Mouse (Mus musculus) left cerebral cortex, adult 18-20 months (tissue): Measurements from ENCODE around the gene Rragc. TPM values are rescaled to one million over a fixed set of nuclear protein-coding genes. Genes with fewer than 3 reads are reported as not detected.
"Not testable (repeated sequence)": the region's sequence is repeated elsewhere in the genome, so short reads cannot be mapped to it uniquely, and the experiment has no call there.

Experiments used
- DNase-seq, 2 experiments: peaks; one replicate each; pipeline ENCODE4 v3.0.0; 2021 to 2022; ENCODE audit warnings: low spot score in 2 of 2, mixed read lengths in 1 of 2
- long read RNA-seq, 2 experiments: library from polyadenylated mRNA; stranded (forward); transcript quantifications; one replicate each; pipeline ENCODE4 v2.0.0; 2021
- total RNA-seq, 2 experiments: library from RNA; stranded (reverse); gene quantifications; 2 replicates each; pipeline ENCODE4 v1.2.3; 2021

Rragc gene
- total RNA-seq, result 10 to 100 TPM; 63.8 to 63.9 TPM
- long read RNA-seq, experiment 1, transcript Rragc-205 (7 exons, 2,950 nt), result minor isoform, 5 of 258 reads
- long read RNA-seq, experiment 1, transcript Rragc-201 (7 exons, 2,593 nt), result major isoform, 242 of 258 reads
- long read RNA-seq, experiment 1, partial matches to known transcripts, result 1 of 258 reads
- long read RNA-seq, experiment 1, other reads (novel, unspliced or antisense), result 10 of 258 reads
- long read RNA-seq, experiment 2, transcript Rragc-201 (7 exons, 2,593 nt), result major isoform, 204 of 215 reads
- long read RNA-seq, experiment 2, partial matches to known transcripts, result 1 of 215 reads
- long read RNA-seq, experiment 2, other reads (novel, unspliced or antisense), result 6 of 215 reads

- peak; percentile 100 for DNase-seq
These were observed at the start of gene Rragc for GRCm38 (mm10) chr4:123916748-123917547. Gene Rragc, plus strand, starts transcription at chr4:123917446.

GRCm38 (mm10) chr4:123893726-123894125 lies 23.5 kb upstream of the Rragc start:
- no peak for DNase-seq

GRCm38 (mm10) chr4:123894295-123894694 lies 23.0 kb upstream of the Rragc start:
- DNase-seq, result no peak

GRCm38 (mm10) chr4:123898696-123899095 lies 18.6 kb upstream of the Rragc start:
- peak; percentile 37 to 66 for DNase-seq

GRCm38 (mm10) chr4:123903432-123903831 lies 13.8 kb upstream of the Rragc start:
- DNase-seq, result no peak

- DNase-seq, result peak; percentile 99
These were observed 12.7 kb upstream of the Rragc start, which contains the start of gene Mycbp for GRCm38 (mm10) chr4:123904333-123905125. Gene Mycbp, plus strand, starts transcription at chr4:123904832.

GRCm38 (mm10) chr4:123905126-123905668 lies 12.0 kb upstream of the Rragc start:
- peak in 1 of 2 experiments; percentile 11 for DNase-seq

GRCm38 (mm10) chr4:123911503-123911902 lies 5.7 kb upstream of the Rragc start:
- DNase-seq, result no peak

- DNase-seq, result no peak
These were observed 4.8 kb upstream of the Rragc start for GRCm38 (mm10) chr4:123912431-123912830.

GRCm38 (mm10) chr4:123917548-123918140 lies 398 bp downstream of the Rragc start, which contains the start of gene 4930535I16Rik:
Gene 4930535I16Rik, minus strand, starts transcription at chr4:123918022.
- no peak for DNase-seq

GRCm38 (mm10) chr4:123918851-123919250 lies 1.6 kb downstream of the Rragc start:
- DNase-seq, result no peak

GRCm38 (mm10) chr4:123921055-123921565 lies 3.9 kb downstream of the Rragc start:
- DNase-seq, result no peak

GRCm38 (mm10) chr4:123927961-123928360 lies 10.7 kb downstream of the Rragc start:
- DNase-seq, result no peak

GRCm38 (mm10) chr4:123929994-123930393 lies 12.7 kb downstream of the Rragc start:
- DNase-seq, result no peak

- DNase-seq, result no peak
These were observed 17.1 kb downstream of the Rragc start for GRCm38 (mm10) chr4:123934306-123934705.

GRCm38 (mm10) chr4:123936059-123936458 lies 18.8 kb downstream of the Rragc start:
- DNase-seq, result no peak

- peak; percentile 77 to 83 for DNase-seq
These were observed 22.6 kb downstream of the Rragc start for GRCm38 (mm10) chr4:123939838-123940237.

- not testable (repeated sequence) for DNase-seq
These were observed 23.6 kb downstream of the Rragc start for GRCm38 (mm10) chr4:123940878-123941277.

- no peak for DNase-seq
These were observed 29.5 kb downstream of the Rragc start for GRCm38 (mm10) chr4:123946701-123947100.

- DNase-seq, result no peak
These were observed 29.9 kb downstream of the Rragc start for GRCm38 (mm10) chr4:123947149-123947548.
